Mouse (Mus musculus) gastrocnemius, adult 8-10 months (tissue): ENCODE data around the gene Lrrc57. TPM values are rescaled to one million over a fixed set of nuclear protein-coding genes. Genes with fewer than 3 reads are reported as not detected.

Experiments used
- DNase-seq, 2 experiments: peaks; one replicate each; pipeline ENCODE4 v3.0.0; 2022; ENCODE audit warnings: low spot score in 2 of 2
- total RNA-seq, 4 experiments: library from RNA; stranded (reverse); gene quantifications; 2 replicates each; pipeline ENCODE4 v1.2.4; 2022

Lrrc57 gene
- 10 to 100 TPM; 11.6 to 14.0 (median 11.9) TPM for total RNA-seq

DNA sequence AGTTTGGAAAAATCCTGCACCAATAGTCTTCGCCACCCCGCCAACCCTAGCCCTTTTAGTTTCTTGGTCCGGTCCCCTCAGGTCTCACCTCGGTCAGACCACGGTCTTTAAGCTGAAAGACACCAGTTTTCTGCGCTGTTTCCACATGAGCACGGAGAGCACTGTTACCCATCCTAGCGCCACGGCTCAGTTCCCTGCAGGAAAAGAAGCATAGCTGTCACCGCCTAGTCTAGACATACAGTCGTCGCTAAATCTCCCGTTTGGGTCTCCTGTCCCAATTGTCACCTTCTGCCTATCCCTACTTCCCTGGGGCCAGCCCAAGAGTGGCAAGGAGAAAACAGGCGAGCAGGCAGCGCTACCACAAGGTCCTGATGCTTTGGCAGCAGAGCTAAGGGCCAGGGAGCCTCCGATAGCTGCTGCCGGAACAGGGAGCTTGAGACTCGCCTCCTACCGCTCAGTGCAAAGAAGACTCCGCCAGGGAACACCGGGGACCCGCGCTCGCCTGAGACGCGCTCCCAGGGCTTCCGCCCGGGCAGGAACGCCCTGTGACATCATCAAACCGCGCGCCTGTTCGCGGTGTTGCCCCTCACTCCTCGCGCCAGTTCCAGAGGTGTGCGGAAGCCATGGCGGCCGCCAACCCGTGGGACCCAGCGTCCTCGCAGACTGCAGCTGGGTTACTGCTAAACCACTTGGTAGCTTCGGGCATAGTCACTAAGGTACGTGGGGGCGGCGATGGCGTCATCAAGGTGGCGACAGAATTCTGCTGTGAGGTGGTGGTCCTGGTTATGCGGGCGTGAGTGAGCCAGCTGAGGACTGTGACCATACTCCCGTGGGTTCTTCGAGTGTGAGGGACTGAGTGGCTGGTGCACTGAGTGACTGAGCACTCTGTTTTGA is at the start of gene Lrrc57, which contains the start of gene Haus2:
TSS of gene Lrrc57 (minus strand) at position 691 of the 894 bp plus-strand sequence.
TSS of gene Haus2 (plus strand) at position 554 of the 894 bp plus-strand sequence.
- DNase-seq: peak; percentile 76 to 80

DNA sequence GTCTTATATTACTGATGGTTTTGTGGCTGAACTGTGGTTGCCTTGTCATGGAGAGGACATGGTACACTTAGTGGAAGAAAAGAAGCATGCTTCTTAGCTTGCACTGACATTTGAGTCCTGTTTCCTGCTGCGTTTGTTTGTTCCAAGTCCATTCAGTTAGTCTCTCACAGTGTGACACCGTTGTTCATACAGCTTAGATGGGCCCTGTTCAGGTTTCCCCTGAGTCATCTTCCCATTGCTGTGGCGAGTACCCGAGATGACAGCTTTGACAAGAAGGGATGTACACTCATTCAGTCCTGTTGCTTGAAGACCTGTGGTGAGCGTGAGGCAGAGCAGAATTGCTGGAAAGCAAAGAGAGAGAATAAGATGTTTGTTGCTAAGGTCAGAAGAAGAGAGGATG is 49.2 kb upstream of the Lrrc57 start:
- DNase-seq: no peak

DNA sequence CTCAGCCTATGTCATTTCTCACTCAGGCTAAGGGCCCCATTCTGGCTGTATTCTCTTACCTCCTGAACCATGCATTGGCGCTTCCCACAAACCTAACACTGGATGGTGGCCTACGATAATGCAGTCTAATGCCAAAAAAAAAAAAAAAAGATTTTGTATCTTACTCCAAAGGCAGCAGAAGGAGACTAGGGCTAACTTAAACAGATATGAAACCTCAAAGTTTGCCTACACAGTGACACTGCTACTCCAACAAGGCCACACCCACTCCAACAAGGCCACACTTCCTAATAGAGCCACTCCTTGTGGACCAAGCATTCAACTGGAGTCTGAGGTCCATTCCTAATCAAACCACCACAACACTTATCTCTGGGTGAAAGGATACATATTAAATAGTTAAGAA is 47.4 kb upstream of the Lrrc57 start:
- no peak for DNase-seq

DNA sequence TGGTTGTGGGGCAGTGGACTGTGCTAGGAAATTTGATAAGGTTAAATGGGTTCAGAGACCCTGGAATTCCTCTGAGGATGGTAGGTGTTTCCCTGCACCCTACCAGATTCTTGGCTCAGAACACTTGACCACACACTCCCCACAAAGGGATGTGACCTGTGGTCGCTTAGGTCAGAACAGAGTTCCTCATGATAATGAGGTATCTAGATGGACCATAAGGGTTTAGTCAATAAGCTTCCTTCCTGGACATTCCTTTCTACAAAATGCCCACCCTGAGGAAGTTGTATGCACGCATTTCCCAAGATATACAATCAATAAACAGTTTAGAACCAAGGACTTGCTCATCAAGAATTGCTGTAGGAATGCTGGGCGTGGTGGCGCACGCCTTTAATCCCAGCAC is 46.6 kb upstream of the Lrrc57 start:
- DNase-seq: no peak

DNA sequence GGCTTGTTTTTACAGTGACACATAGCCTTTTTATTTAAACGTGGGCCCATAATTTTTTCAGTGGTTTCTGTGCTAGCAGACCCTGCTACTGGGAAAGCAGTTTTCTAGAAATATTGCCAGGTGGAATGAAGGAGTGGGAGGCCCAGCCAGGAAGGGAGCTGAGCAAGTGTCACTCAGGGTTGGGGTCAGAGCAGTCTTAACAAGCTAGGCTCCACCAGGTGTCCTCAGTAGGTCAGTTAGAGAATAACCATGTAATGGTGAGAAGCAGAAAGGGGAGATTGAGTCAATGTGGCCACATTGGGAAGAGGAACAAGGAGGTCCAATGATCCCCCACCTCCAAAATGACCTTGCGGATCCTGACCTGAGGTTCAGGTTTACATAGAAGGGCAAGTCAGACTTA is 45.4 kb upstream of the Lrrc57 start:
- DNase-seq: no peak

DNA sequence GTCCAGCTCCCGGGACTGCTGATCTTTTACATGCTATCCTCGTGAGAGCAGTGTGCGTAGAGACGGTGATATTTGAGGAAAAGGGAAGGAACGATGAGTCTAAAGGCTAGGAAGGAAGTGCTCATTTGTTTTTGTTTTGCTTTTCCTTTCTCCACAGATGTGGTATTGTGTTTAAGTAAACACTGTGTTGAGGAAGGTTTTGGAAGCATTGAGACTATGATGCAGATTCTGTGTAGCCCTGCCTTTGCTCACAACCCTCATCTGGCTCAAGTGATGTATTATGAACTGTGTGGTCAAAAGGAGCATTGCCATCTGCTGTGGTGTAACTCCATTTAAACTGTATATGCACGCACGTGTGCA is 43.6 kb upstream of the Lrrc57 start:
- DNase-seq: no peak

DNA sequence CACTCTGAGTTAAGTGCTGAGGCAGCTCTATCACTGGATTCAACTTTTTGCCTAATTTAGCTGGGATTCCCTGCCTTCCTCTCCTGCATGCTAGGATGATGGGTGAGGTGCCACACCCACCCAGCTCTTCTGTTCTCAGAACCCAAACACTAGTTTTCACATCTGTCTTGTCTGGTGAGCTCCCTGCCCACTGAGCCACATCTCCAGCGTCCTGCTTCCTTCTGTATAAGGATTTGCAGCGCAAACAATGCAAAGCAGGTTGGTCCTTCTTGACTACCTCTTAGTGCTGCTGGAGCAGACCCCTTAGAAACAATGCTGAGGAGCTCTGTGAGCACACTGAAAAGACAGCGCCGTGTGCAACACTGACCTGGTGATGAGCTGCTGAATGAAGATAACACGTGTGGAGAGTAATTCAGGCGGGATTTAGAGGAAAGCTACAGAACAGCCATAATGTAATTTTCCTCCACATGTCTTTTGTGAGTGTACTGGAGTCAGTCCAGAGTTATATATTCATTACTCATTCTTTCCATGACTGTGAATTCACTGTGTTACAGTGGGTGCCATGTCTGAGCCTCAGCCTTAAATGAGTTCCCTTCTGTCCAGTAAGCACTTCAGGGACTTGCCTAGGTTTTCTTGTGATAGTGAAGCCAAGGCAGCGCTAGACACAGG is 43.1 kb upstream of the Lrrc57 start:
- no peak for DNase-seq

DNA sequence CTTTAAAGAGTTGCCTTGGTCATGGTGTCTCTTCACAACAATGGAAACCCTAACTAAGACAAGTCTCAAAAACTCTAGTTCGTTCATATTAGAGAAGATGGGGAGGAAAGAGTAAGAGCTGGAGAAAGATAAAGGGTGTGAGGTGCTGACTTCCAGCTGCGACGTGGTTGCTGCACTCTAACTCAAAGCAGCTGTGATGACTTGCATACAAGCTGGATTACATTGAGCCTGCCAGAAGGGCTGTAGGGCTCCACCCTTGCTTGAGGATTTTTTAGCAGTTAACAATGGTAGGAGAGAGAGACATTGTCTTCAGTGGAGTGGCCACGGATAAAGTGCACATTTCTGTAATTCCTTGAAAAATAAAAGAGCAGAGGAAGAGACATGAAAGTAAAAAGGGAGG is 37.5 kb upstream of the Lrrc57 start:
- DNase-seq: peak; percentile 8 to 28

DNA sequence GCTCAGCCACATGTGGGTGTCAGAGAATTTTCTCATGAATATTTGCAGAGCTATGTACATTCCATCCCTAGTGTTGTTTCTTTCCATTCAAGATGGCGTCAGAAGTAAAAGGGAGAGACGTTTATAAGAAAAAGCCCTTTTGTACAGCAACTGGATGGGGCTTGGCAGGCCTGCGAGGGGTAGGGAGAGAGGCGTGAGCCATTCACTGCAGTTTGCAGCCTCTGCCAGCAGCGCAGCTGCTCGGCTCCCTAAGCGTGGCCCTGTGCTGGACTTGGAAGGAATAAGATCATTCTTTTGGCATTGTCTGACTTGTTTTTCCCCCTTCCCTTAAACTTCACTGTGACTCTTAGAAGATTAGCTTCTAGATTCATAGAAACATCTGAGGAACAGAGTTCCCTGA is 34.5 kb upstream of the Lrrc57 start:
- DNase-seq: peak; percentile 48 to 73

DNA sequence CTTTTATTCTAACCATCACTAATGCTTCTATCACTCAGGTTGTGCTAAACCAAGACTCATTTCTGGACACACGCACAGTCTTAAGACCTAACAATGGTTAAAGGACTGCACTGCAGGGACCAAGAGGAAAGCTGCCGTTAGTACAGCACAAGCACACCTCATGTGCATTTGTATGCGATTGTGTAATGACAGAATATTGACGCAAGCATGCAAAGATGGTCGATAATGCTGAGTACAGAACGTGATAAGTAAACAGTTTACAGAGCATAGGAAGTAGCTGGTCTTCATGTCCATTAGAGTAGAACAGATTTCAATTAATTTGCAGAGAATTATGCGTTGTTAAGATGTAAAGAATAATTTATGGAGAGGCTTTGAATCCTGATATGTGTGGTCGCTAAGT is 31.5 kb upstream of the Lrrc57 start:
- no peak for DNase-seq

DNA sequence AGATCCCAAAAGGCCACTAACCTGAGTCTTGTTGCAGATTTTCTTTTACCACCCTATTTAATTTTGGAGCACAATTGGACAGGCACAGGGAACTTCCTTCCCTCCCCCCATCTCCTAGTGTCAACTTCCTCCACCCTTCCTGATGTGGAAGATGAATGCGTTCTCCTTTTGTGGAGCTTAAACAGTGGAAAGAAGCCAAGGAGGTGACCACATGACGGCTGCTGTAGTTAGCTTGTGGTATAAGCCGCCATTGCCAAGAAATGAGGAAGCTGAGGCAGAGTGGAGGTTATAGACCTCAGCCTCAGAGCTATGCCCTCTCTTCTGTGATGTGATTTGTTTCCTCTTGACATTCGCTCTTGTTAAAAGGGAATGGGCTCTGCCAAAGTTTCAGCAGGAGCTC is 22.6 kb upstream of the Lrrc57 start:
- no peak for DNase-seq

DNA sequence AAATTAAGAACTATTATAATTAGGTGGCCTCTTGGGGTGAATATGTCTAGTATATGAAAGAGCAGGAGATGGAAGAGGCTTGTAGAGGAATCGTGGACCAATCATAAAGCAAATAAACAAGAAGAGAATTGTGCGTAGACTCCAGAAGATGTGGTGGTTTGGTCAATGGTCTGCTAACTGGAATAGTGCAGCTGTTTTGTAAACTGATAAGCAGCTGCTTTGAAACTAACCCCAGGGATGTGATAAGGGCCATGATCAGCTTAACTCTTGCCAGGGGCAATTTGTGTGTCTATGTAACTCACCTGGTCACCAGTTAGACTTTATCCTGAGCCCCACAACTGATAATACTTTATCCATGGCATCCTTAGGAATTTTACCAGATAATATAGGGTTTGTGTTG is 22.2 kb upstream of the Lrrc57 start:
- DNase-seq: no peak

DNA sequence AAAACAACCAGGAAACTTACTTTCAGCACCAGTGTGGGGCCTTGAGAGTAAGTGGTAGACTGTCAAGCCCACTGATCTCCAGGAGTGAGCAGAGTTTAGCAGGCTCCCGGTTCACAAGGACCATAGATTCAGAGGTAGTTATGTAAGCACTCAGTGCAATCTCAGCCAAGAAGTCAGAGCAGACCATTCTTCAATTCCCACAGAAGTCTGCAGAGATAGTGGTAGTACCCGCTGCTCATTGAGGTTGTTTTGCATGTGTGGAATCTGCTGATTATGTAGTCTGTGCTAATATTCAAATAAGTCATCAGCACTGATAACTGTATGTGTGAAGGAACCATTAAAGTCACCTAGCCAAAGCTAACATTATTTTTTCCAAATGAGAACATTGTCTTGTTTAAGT is 21.3 kb upstream of the Lrrc57 start:
- no peak for DNase-seq

DNA sequence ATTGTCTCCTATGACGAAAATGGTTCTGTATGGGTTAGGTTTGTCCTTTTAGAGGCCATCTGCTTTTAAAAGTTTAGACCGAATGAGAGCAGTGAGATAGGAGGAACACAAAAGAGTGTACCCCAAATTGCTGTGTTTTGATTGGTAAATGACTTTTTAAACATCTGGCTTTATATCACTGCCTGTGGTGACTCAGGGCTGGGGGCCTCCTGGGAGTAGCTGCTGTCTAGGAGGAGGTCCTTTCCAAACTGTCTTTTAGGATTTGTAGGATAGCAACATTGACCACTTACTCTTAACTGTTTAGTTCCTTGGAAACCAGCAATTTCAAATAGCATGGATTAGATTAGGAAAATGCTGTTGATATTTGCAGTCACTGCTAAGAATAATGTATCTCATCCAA is 20.9 kb upstream of the Lrrc57 start:
- peak; percentile 18 to 20 for DNase-seq

DNA sequence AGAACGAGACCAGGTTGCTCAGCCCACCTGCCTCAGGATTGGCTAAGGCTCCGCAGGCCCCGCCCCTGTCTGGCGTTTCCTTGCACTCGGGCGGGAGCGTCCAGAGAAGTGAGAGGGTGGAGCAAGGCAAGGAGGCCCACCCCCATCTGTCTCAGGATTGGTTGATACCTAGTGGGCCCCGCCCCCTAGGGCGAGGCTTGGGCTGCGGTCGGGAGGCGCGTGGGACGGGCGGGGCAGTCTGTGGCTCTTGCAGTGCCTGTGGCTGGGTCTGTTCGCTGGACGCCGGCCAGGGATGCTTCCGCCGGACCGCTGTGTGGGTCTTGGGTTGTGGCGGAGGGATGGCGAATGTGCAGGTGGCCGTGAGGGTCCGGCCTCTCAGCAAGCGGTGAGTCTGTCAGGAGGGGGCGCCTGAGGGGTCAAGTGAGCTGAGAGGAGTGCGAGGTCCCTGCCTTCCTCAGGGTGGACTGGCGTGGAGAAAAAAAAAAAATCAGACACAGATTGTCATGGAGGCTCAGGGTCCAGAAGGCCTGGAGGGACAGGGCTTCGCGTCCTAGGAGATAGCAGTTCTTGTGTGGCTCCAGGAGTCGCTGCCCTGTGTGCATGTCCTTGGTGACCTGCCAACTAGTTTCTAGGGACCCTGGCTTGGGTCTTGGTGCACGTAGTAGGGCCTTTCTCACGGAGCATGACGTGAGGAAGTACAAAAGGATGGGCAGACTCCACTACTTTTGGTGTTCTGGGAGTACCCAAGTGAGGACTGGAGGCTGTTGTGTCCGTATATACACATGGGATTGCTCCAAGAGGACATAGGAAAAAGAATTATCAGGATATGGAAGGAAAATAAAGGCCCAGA is 19.8 kb upstream of the Lrrc57 start, which contains the start of gene Stard9:
TSS of gene Stard9 (plus strand) at position 236 of the 850 bp plus-strand sequence.
- peak; percentile 98 for DNase-seq

DNA sequence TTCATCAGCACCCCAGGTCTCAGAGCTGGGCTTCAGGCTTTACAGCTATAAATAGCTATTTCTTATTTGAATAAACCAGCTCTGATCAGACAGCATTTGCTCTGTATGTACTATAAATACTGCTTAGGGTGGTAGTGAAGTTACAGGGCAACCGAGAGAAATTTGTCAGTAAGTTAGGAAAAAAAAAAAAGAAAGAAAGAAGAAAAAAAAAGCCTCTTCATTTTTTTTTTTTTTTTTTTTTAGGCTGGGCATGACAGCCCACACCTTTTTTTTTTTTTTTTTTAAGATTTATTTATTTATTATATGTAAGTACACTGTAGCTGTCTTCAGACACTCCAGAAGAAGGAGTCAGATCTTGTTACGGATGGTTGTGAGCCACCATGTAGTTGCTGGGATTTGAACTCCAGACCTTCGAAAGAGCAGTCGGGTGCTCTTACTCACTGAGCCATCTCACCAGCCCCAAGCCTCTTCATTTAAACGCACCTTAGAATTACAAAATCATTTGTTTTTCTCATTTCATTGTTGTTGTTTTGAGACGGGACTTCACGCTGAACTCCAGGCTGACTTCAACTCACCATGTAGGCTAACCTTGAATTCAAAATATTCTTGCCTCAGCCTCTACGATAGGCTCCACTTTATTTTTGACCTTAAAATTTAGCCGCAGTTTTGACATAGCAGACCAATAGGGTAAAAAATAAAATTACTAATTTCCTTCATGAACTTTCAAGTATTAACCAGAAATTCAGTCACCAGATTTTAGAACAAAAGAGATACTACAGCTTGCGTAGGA is 19.0 kb upstream of the Lrrc57 start:
- no peak for DNase-seq

DNA sequence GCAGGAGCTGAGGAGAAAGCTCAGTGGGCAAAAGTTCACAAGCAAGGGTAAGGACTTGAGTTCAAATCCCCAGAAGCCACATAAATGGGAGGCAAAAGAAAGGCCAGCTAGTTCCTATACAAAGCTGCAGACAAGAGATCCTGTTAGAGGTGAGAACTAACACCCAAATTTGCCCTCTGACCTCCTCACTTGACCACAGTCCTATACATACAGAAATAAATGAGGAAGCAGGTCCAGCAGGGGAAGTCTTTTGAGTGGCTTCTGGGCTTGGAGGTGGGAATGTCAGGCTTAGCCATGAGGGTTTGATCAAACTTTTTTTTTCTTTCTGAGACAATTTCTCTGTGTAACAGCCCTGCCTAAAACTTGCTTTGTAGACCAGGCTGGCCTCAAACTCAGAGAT is 13.6 kb upstream of the Lrrc57 start:
- no peak for DNase-seq

DNA sequence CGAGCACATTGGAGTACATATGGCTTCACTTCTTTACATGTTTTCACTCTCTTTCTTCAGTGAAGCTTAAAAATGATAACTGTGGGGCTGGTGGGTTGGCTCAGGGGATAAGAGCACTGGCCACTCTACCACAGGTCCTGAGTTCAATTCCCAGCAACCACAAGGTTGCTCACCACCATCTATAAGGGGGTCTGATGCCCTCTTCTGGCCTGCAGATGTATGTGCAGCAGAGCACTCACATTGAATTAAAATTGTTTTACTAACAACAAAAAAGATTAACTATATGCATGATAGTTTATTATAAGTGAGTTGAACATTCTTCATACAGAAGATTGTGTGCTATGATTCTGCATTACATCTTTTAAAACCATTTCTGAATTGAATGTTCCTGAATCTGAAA is 10.2 kb upstream of the Lrrc57 start:
- no peak for DNase-seq

DNA sequence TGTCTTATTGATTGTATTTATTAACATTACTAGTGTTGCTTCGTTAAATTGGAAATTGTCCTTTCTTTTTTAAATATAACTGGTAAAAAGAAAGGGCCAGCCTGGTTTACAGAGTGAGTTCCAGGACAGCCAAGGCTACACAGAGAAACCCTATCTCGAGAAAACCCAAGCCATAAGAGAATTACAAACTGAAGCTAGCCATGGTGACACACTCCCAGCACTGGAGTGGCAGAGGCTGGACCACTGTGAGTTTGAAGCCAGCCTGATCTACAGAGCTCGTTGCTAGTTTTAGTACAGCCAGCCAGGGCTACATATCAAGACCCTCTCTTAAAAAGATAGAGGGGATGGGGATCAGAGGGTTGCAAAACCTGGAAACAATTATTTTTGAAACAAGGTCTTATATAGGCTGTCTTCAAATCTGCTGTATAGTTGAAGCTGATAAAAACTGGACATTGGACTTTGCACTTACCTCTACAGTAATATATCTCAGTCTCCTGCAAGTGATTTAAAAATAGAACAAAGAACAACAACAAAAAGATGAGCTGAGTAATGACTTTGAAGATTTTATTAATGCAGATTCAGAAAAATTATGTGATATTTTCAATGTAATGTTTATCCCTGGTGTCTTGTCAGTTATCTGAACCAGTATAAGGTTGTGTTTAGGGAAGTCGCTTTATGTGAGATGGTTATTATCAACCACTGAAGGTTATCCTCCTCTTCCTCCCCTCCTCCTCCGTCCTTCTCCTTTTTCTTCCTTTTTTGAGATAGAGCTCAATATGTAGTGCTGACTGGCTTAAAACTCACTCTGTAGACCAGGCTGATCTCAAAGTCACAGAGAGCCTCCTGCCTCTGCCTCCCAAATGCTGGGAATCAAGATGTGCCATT is 7.2 kb upstream of the Lrrc57 start:
- DNase-seq: no peak
